Mouse (Mus musculus): ENCODE measurements around the gene Heatr9. TPM values are rescaled to one million over a fixed set of nuclear protein-coding genes. Genes with fewer than 3 reads are reported as not detected.
A peak's percentile ranks its signal among the peaks of the same experiment; 100 is the strongest.
"Not testable (repeated sequence)": the region's sequence is repeated elsewhere in the genome, so short reads cannot be mapped to it uniquely, and the experiment has no call there.

Gene Heatr9
- polyA plus RNA-seq, 1 experiment, result 0.21 TPM

DNA sequence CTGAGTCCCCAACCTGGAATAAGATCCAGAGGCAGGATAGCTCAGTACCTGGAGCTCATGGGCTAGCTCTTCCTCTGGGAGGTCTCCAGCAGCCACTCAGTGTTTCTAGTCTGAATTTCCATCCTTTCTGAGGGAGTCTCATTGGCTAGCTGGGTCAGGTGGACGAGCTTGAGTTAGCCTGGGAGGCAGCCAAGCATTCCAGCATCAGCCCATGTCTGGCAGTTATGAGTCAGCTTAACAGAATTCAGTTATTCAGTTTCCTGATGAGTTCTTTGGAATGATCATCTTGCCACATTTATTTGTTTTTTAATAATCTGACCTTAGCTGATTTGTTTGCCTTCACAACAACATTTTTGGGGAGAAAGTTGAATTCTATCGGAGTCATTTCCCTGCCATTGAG lies 41.8 kb upstream of the Heatr9 start:
- 70% methylated on average over 2 of the region's 2 CpGs for WGBS
- Histone ChIP-seq H3K36me3 (ENCODE audit: control insufficient read depth, insufficient read depth, low read length) (no peaks in the 10 kb centered on the region), H3K4me1 (ENCODE audit: control insufficient read depth, insufficient read depth, insufficient read length) (peaks cover 14% of the 10 kb centered on the region), H3K4me3 (ENCODE audit: extremely low read depth, insufficient read depth, insufficient read length) (no peak overlapping the region), H3K27ac (ENCODE audit: insufficient read depth, low read length) (no peak overlapping the region), H3K27me3 (ENCODE audit: control insufficient read depth, insufficient read depth, low read length) (no peaks in the 10 kb centered on the region)
- TF ChIP-seq POLR2A (IDR thresholded peaks at IDR 0.05; ENCODE audit: low read depth, low read length), result no peak
- TF ChIP-seq CTCF (IDR thresholded peaks at IDR 0.05; ENCODE audit: extremely low read depth, insufficient read depth, insufficient read length, insufficient replicate concordance), result no peak
- no peak for DNase-seq (ENCODE audit: low read depth in 1 of 2, low spot score in 2 of 2)

DNA sequence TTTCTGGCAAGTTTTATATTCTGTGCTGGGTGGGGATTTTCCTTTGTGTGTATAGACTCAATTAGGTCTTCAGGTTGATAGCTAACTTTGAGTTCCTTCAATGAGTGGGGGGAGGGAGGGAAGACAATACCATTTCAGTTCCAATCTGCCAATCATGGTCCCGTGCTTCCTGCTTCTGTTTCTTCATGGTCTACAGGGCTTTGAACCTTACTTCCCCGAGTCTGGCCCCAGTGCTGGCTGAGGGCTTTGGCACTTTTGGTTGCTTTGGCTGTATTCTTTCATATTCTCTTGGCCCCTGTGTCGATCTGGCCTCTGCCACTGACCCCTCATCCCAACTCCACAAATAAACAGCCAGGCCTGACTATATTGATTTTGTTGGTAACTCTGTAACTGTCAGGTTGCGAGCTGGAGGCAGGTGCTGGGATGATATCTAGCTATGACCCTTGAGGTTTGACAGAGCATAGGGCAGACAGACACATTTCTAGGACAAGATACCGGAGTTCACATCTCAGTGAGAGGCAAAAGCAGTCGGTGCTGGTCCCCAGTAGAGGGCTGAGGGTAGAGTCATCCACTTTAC lies 40.4 kb upstream of the Heatr9 start:
- no peaks in the 10 kb centered on the region for H3K36me3 ChIP-seq (ENCODE audit: control insufficient read depth, insufficient read depth, low read length)
- DNase-seq (ENCODE audit: low read depth in 1 of 2, low spot score in 2 of 2), result no peak
- 65% methylated on average over 6 of the region's 6 CpGs for WGBS
- H3K4me1 ChIP-seq (ENCODE audit: control insufficient read depth, insufficient read depth, insufficient read length), result peaks cover 14% of the 10 kb centered on the region
- no peak for TF ChIP-seq POLR2A (IDR thresholded peaks at IDR 0.05; ENCODE audit: low read depth, low read length)
- no peak for TF ChIP-seq CTCF (IDR thresholded peaks at IDR 0.05; ENCODE audit: extremely low read depth, insufficient read depth, insufficient read length, insufficient replicate concordance)
- no peak overlapping the region for H3K27ac ChIP-seq (ENCODE audit: insufficient read depth, low read length)
- H3K4me3 ChIP-seq (ENCODE audit: extremely low read depth, insufficient read depth, insufficient read length), result no peak overlapping the region
- H3K27me3 ChIP-seq (ENCODE audit: control insufficient read depth, insufficient read depth, low read length), result no peaks in the 10 kb centered on the region

DNA sequence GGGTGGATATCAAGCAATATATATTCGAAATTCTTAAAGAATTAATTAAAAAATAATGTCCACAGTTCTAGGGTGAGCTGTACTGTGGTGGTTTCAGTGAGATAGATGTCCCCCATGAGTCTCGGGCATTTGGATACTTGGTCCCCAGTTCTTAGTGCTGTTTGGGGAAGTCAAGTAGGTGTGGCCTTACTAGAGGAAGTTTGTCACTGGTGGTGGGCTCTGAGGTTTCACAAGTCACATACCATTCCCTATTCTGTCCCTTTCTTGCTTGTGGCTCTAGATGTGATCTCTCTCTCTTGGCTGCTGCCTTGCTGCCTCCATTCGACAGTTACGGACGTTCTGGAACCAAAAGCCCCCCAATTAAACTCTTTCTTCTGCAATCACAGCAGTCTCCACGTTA lies 38.4 kb upstream of the Heatr9 start:
- TF ChIP-seq POLR2A (IDR thresholded peaks at IDR 0.05; ENCODE audit: low read depth, low read length), result no peak
- no peak for TF ChIP-seq CTCF (IDR thresholded peaks at IDR 0.05; ENCODE audit: extremely low read depth, insufficient read depth, insufficient read length, insufficient replicate concordance)
- 35% methylated on average over 6 of the region's 6 CpGs for WGBS
- DNase-seq (ENCODE audit: low read depth in 1 of 2, low spot score in 2 of 2), result peak; percentile 28 to 44
- no peaks in the 10 kb centered on the region for H3K36me3 ChIP-seq (ENCODE audit: control insufficient read depth, insufficient read depth, low read length)
- H3K4me1 ChIP-seq (ENCODE audit: control insufficient read depth, insufficient read depth, insufficient read length), result peaks cover 20% of the 10 kb centered on the region
- no peak overlapping the region for H3K4me3 ChIP-seq (ENCODE audit: extremely low read depth, insufficient read depth, insufficient read length)
- 0 out of 2 replicates have a peak overlapping the region, but pooled peaks have one; percentile 20 for H3K27ac ChIP-seq (ENCODE audit: insufficient read depth, low read length)
- H3K27me3 ChIP-seq (ENCODE audit: control insufficient read depth, insufficient read depth, low read length), result no peaks in the 10 kb centered on the region

DNA sequence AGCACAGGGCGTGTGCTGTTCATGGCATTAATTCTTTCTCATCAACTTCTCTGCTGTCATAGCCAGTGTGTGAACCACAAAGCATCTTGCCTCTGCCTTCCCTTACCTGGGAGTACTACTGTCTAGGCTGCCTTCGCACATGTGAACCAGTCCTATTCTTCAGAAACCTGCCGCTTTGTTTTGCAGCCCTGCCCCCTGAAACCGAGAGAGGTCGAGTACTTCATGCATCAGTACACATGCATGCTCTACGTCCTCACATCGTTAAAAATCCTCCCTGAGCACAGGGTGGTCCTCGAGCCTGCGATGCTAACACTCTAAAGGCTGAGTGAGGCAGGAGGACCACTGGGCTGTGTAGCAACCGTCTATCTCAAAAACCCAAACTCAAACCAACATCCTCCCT lies 35.1 kb upstream of the Heatr9 start:
- no peak for DNase-seq (ENCODE audit: low read depth in 1 of 2, low spot score in 2 of 2)
- 51% methylated on average over 10 of the region's 10 CpGs for WGBS
- Histone ChIP-seq H3K4me1 (ENCODE audit: control insufficient read depth, insufficient read depth, insufficient read length) (peaks cover 15% of the 10 kb centered on the region), H3K27ac (ENCODE audit: insufficient read depth, low read length) (no peak overlapping the region), H3K36me3 (ENCODE audit: control insufficient read depth, insufficient read depth, low read length) (no peaks in the 10 kb centered on the region), H3K4me3 (ENCODE audit: extremely low read depth, insufficient read depth, insufficient read length) (no peak overlapping the region), H3K27me3 (ENCODE audit: control insufficient read depth, insufficient read depth, low read length) (no peaks in the 10 kb centered on the region)
- TF ChIP-seq CTCF (IDR thresholded peaks at IDR 0.05; ENCODE audit: extremely low read depth, insufficient read depth, insufficient read length, insufficient replicate concordance) (no peak), POLR2A (IDR thresholded peaks at IDR 0.05; ENCODE audit: low read depth, low read length) (no peak)

DNA sequence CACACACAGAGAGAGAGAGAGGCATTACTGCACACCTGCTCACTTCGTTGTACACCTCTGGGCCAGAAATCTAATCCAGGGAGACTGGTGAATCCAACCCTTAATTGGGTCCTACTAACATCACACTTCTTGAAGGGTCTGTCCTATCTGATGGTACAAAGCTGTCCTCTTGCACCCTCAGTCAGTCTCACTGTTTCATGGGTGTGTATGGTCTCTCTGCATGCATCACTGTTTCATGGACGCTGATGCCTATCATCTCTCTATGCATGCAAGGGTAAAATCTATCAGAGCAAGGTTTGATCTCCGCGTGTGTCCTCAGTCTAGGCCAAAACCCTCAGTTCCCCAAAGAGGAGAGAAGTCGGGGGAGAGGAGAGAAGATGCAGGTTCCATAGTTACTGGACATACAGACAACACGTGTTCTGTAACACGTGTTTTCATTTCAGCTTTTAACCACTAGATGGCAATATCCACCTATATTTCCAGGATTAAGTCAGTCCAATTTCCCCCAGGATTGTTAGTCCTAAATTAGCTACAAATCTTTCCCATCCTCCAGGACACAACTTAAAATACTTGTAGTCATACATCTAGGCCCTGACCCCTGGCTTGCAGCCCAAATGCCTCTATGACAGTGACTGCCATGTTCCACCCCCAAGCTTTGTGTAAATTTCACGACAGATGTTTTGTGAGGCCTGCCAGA lies 34.3 kb upstream of the Heatr9 start:
- TF ChIP-seq POLR2A (IDR thresholded peaks at IDR 0.05; ENCODE audit: low read depth, low read length) (no peak), CTCF (IDR thresholded peaks at IDR 0.05; ENCODE audit: extremely low read depth, insufficient read depth, insufficient read length, insufficient replicate concordance) (no peak)
- no peak overlapping the region for H3K4me3 ChIP-seq (ENCODE audit: extremely low read depth, insufficient read depth, insufficient read length)
- no peaks in the 10 kb centered on the region for H3K27me3 ChIP-seq (ENCODE audit: control insufficient read depth, insufficient read depth, low read length)
- DNase-seq (ENCODE audit: low read depth in 1 of 2, low spot score in 2 of 2), result no peak
- H3K27ac ChIP-seq (ENCODE audit: insufficient read depth, low read length), result no peak overlapping the region
- peaks cover 15% of the 10 kb centered on the region for H3K4me1 ChIP-seq (ENCODE audit: control insufficient read depth, insufficient read depth, insufficient read length)
- 31% methylated on average over 8 of the region's 8 CpGs for WGBS
- no peaks in the 10 kb centered on the region for H3K36me3 ChIP-seq (ENCODE audit: control insufficient read depth, insufficient read depth, low read length)

DNA sequence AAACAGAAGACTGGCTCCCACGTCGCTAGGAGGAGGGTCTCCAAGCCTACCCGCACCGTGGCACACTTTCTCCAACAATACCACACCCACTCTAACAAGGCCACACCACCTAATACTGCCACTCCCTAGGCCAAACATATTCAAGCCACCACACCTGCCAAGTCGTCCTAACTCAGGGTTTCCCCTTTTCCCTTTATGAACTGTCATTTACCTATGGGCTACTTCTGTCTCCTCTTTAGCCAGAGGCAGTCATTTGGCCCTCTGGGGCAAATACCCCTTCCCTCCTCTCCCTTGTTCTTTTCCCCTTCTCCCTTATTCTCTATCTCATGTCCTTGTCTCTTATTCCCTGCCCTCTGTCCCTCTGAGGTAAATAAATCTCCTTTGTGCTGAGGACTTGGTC lies 29.7 kb upstream of the Heatr9 start:
- DNase-seq (ENCODE audit: low read depth in 1 of 2, low spot score in 2 of 2), result no peak
- Histone ChIP-seq H3K4me3 (ENCODE audit: extremely low read depth, insufficient read depth, insufficient read length) (no peak overlapping the region), H3K27me3 (ENCODE audit: control insufficient read depth, insufficient read depth, low read length) (no peaks in the 10 kb centered on the region), H3K4me1 (ENCODE audit: control insufficient read depth, insufficient read depth, insufficient read length) (peaks cover 7% of the 10 kb centered on the region; the same call in 1 of the 2 replicates), H3K27ac (ENCODE audit: insufficient read depth, low read length) (no peak overlapping the region), H3K36me3 (ENCODE audit: control insufficient read depth, insufficient read depth, low read length) (no peaks in the 10 kb centered on the region)
- 84% methylated on average over 5 of the region's 5 CpGs for WGBS
- no peak for TF ChIP-seq CTCF (IDR thresholded peaks at IDR 0.05; ENCODE audit: extremely low read depth, insufficient read depth, insufficient read length, insufficient replicate concordance)

DNA sequence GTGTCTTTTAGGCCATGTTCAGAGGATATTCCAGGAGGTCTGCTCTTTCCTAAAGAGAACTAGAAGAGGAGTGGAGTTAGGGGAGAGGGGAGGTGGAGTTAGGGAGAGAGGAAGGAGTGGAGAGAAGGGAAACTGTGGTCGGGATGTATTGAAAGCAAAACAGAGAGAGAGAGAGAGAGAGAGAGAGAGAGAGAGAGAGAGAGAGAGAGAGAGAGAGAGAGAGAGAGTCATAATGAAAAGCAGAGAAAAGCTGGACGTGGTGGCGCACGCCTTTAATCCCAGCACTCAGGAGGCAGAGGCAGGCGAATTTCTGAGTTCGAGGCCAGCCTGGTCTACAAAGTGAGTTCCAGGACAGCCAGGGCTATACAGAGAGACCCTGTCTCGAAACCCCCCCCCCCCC lies 29.1 kb upstream of the Heatr9 start:
- WGBS, result 73% methylated on average over 7 of the region's 7 CpGs
- DNase-seq (ENCODE audit: low read depth in 1 of 2, low spot score in 2 of 2); H3K4me3 ChIP-seq (ENCODE audit: extremely low read depth, insufficient read depth, insufficient read length); H3K36me3 ChIP-seq (ENCODE audit: control insufficient read depth, insufficient read depth, low read length); H3K27ac ChIP-seq (ENCODE audit: insufficient read depth, low read length); H3K4me1 ChIP-seq (ENCODE audit: control insufficient read depth, insufficient read depth, insufficient read length); H3K27me3 ChIP-seq (ENCODE audit: control insufficient read depth, insufficient read depth, low read length): not testable (repeated sequence)

All from spleen, adult 2 months (tissue).